Mouse (Mus musculus): Measurements from ENCODE around the gene Zfp292. TPM values are rescaled to one million over a fixed set of nuclear protein-coding genes. Genes with fewer than 3 reads are reported as not detected.

Zfp292 gene
- total and polyA plus RNA-seq, 3 experiments: 9.8 to 19.4 (median 16.8) TPM

DNA sequence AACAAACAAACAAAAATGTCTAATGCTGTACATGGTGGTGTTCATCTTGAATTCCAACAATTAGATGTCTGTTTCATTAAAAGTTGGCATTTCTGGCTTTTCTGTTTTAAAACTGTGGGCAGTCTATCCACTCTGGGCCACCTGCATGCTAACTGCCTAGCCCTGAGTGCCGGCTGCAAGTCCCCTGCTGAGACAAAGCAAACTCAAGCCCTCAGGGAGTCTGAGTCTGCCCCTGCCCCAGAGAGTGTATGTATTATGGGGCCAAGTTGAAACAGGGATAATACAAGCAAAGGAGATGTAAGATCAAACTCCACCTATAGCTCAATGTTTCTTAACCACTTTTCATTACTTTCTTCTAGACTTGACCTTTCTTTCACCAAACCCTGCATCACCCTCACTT lies 26.8 kb downstream of the Zfp292 start:
- no peak for TF ChIP-seq MAZ (IDR thresholded peaks at IDR 0.05; ENCODE audit: low read depth, low read length)
- no peak for TF ChIP-seq BHLHE40 (IDR thresholded peaks at IDR 0.05; ENCODE audit: borderline replicate concordance, low read depth, low read length)
- TF ChIP-seq SIN3A (IDR thresholded peaks at IDR 0.05; ENCODE audit: low read length): no peak
- TF ChIP-seq USF2 (IDR thresholded peaks at IDR 0.05; ENCODE audit: borderline replicate concordance in 1 of 2, insufficient read depth in 1 of 2, low read depth in 1 of 2, low read length in 2 of 2): no peak
- TF ChIP-seq MAFK (IDR thresholded peaks at IDR 0.05; ENCODE audit: borderline replicate concordance, low read depth, low read length): no peak
- no peak for TF ChIP-seq POLR2A (IDR thresholded peaks at IDR 0.05; ENCODE audit: control insufficient read depth in 1 of 2, insufficient read depth in 1 of 2, low read depth in 1 of 2, low read length in 2 of 2, poor library complexity in 1 of 2)
- no peak for TF ChIP-seq SMC3 (IDR thresholded peaks at IDR 0.05; ENCODE audit: low read depth, low read length)
- no peak for TF ChIP-seq NELFE (IDR thresholded peaks at IDR 0.05; ENCODE audit: low read depth, low read length)
- TF ChIP-seq RAD21 (IDR thresholded peaks at IDR 0.05; ENCODE audit: low read depth, low read length): no peak
- Histone ChIP-seq H3K4me3 (ENCODE audit: control insufficient read depth in 1 of 2, insufficient read depth in 1 of 2, low read depth in 2 of 2, low read length in 2 of 2) (no peak overlapping the region), H3K9ac (ENCODE audit: control insufficient read depth, low read depth, low read length, poor library complexity, severe bottlenecking) (no peak overlapping the region), H3K4me1 (ENCODE audit: control insufficient read depth in 1 of 2, insufficient read depth in 2 of 2, low read length in 2 of 2) (peaks cover under 1 to 4% of the 10 kb centered on the region in 2 experiments; a peak in 3 of 4 replicates), H3K27me3 (ENCODE audit: control insufficient read depth in 1 of 2, insufficient read depth in 2 of 2, low read length in 2 of 2) (no peaks in the 10 kb centered on the region), H3K79me2 (ENCODE audit: control insufficient read depth, insufficient read depth, low read length, poor library complexity) (peaks cover 36% of the 10 kb centered on the region), H3K36me3 (ENCODE audit: control insufficient read depth in 1 of 2, insufficient read depth in 2 of 2, low read length in 2 of 2) (peaks cover 7 to 9% of the 10 kb centered on the region in 2 experiments), H3K27ac (ENCODE audit: control insufficient read depth, low read depth, low read length) (no peak overlapping the region), H3K9me3 (replicated peaks; ENCODE audit: insufficient read depth, low read length) (no peaks in the 10 kb centered on the region)
- no peak for DNase-seq (ENCODE audit: low read depth, low spot score)

- no peak for DNase-seq (ENCODE audit: low read depth, low spot score)
- peaks cover 0 to 3% of the 10 kb centered on the region in 2 experiments; a peak in 2 of 4 replicates for H3K4me1 ChIP-seq (ENCODE audit: control insufficient read depth in 1 of 2, insufficient read depth in 2 of 2, low read length in 2 of 2)
- H3K9ac ChIP-seq (ENCODE audit: control insufficient read depth, low read depth, low read length, poor library complexity, severe bottlenecking): no peak overlapping the region
- peaks cover 6 to 9% of the 10 kb centered on the region in 2 experiments for H3K36me3 ChIP-seq (ENCODE audit: control insufficient read depth in 1 of 2, insufficient read depth in 2 of 2, low read length in 2 of 2)
- TF ChIP-seq NELFE (IDR thresholded peaks at IDR 0.05; ENCODE audit: low read depth, low read length) (no peak), ZC3H11A (IDR thresholded peaks at IDR 0.05; ENCODE audit: low read depth, low read length) (no peak), TBP (IDR thresholded peaks at IDR 0.05; ENCODE audit: low read depth, low read length) (no peak), E2F4 (IDR thresholded peaks at IDR 0.05; ENCODE audit: borderline replicate concordance, low read depth, low read length) (no peak), HCFC1 (IDR thresholded peaks at IDR 0.05; ENCODE audit: low read depth, low read length) (no peak), MYC (IDR thresholded peaks at IDR 0.05; ENCODE audit: low read depth, low read length) (no peak), USF2 (IDR thresholded peaks at IDR 0.05; ENCODE audit: borderline replicate concordance in 1 of 2, insufficient read depth in 1 of 2, low read depth in 1 of 2, low read length in 2 of 2) (no peak), MXI1 (IDR thresholded peaks at IDR 0.05; ENCODE audit: low read depth, low read length) (no peak), GATA1 (IDR thresholded peaks at IDR 0.05; ENCODE audit: low read depth, low read length) (no peak), SMC3 (IDR thresholded peaks at IDR 0.05; ENCODE audit: low read depth, low read length) (no peak), ZMIZ1 (IDR thresholded peaks at IDR 0.05; ENCODE audit: low read depth, low read length) (no peak), ELF1 (IDR thresholded peaks at IDR 0.05; ENCODE audit: low read depth, low read length) (no peak), UBTF (IDR thresholded peaks at IDR 0.05; ENCODE audit: borderline replicate concordance, insufficient read depth, low read depth, low read length) (no peak), POLR2A (IDR thresholded peaks at IDR 0.05; ENCODE audit: control insufficient read depth in 1 of 2, insufficient read depth in 1 of 2, low read depth in 1 of 2, low read length in 2 of 2, poor library complexity in 1 of 2) (no peak)
- no peak overlapping the region for H3K4me3 ChIP-seq (ENCODE audit: control insufficient read depth in 1 of 2, insufficient read depth in 1 of 2, low read depth in 2 of 2, low read length in 2 of 2)
- H3K27ac ChIP-seq (ENCODE audit: control insufficient read depth, low read depth, low read length): no peak overlapping the region
- no peaks in the 10 kb centered on the region for H3K27me3 ChIP-seq (ENCODE audit: control insufficient read depth in 1 of 2, insufficient read depth in 2 of 2, low read length in 2 of 2)
- peaks cover 24% of the 10 kb centered on the region for H3K79me2 ChIP-seq (ENCODE audit: control insufficient read depth, insufficient read depth, low read length, poor library complexity)
- H3K9me3 ChIP-seq (replicated peaks; ENCODE audit: insufficient read depth, low read length): no peaks in the 10 kb centered on the region
Observed at GRCm38 (mm10) chr4:34852051-34852450, 30.7 kb downstream of the Zfp292 start.
